Mouse (Mus musculus): Measurements from ENCODE around the gene Tnfsf10.
"Not testable (repeated sequence)": the region's sequence is repeated elsewhere in the genome, so short reads cannot be mapped to it uniquely, and the experiment has no call there.

The Tnfsf10 gene

DNA sequence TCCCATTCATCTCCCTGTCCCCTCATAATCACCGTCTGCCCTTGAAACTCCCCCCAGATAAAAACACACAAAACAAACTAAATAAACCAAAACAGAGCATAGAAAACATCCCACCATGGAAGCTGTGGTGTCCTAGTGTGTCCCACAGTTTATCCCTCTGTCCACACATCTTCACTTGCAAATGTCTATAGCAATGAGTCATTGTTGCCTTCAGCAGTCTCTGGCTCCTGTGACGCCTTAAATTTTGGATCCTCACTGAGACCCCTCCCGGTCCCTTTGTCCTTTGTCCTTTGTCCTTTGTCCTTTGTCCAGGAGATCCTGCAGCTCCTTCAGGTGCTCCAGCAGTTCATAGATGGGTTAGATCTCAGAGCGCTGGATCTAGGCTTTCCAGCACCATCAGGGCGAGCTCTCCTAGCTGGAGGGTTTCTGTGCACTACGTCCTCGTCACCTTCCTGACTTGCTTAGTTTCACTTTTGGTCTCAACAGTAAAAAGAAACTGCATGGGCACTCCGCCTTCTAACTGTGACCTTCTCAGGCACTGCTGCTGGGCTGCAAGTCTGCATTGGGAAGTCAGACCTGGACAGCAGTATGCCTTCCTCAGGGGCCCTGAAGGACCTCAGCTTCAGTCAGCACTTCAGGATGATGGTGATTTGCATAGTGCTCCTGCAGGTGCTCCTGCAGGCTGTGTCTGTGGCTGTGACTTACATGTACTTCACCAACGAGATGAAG lies at the start of gene Tnfsf10:
Tnfsf10 (plus strand) TSS at position 470 of the 729 bp plus-strand sequence.
- DNase-seq (ENCODE audit: low spot score): no peak

DNA sequence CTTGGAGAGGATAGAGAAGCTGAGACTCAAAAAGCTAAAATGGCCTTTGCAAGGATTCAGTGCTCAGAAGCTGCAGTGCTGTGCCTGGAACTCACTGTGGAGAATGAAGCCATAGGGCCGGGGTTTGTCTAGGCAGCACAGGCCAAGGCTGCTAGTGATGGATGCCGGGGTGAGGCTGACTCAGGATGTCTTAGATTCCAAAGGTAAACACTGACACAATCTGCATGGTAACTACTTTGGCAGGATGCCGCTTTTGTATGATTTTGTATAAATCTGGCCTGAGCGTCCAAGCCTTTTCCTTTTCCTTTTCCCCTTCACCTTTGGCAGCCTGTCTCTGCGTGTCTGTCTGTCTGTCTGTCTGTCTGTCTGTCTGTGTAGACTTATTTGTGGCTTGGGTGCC lies 49.5 kb upstream of the Tnfsf10 start:
- no peak for DNase-seq (ENCODE audit: low spot score)

DNA sequence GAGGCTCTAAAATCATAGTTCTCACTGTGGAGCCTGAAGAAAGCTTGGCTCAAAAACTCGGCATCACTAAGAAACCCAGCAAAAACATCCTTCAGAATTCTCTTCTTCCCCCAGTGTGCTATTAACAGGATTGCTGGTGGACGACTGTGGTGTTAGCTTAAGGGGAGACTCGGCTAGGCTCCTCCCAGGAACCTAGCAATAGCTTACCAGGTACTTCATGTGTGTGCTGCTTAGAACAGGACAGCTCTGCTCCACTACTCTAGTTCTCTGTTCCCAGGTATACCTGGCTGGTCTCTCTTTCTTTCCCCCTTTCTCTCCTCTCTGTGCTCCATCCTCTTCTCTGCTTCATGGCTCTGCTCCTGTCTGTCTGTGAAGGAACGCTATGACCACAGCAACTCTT lies 48.9 kb upstream of the Tnfsf10 start:
- no peak for DNase-seq (ENCODE audit: low spot score)

DNA sequence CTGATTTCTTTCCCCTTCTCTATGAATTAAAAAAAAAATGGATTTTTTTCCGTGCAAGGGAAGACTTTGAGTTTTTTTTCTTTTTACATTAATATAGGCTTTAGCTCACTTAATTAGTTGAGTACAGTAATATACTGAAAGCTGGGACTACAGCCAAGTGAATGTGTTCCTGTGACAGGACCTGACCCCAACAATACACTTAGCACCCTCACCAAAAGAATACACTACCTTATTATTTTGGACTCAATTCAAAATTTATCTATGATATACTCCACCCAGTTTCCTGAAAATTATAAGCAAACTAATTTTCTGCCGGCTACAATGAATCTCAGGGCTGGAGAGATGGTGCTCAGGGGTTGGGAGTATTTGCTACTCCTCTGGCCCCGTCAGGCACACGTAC lies 47.7 kb upstream of the Tnfsf10 start:
- DNase-seq (ENCODE audit: low spot score): no peak

DNA sequence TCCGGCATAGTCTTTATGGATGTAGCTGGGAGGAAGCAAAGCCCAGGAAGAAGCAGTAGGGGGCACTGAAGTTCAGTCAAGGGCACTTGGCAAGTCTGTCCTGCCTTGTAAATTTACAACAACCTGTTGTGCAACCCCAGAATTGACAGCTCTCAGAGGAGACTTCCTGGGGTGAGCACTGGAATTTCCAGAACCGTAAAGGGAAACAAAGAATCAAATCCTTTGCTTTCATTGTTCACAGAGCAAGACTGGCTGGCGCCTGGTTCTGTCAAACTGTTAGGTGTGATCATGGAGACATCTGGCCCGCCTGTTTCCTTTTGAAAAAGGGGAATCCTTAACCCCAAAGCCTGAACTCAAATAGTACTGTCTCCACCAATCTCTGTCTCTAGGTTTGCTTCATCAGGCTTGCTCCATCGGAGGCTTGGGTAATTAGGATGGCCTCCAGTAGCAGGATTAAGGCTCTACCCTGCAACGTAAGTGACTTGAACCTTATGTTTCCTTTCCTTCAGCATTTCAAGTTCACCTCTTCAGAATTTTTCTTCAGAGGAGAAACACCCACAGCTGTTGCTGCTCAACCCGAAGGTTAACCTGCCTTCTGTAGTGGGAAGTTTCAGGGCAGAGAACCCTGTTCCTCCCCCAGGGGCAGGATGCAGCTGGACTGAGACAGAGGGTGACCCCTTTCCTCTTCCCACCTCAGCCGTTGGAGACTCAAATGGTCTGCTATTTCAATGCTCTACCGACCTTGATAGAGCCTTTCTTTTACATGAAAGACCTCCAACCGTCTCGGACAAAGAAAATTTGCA lies 46.5 kb upstream of the Tnfsf10 start:
- DNase-seq (ENCODE audit: low spot score): peak; percentile 32

DNA sequence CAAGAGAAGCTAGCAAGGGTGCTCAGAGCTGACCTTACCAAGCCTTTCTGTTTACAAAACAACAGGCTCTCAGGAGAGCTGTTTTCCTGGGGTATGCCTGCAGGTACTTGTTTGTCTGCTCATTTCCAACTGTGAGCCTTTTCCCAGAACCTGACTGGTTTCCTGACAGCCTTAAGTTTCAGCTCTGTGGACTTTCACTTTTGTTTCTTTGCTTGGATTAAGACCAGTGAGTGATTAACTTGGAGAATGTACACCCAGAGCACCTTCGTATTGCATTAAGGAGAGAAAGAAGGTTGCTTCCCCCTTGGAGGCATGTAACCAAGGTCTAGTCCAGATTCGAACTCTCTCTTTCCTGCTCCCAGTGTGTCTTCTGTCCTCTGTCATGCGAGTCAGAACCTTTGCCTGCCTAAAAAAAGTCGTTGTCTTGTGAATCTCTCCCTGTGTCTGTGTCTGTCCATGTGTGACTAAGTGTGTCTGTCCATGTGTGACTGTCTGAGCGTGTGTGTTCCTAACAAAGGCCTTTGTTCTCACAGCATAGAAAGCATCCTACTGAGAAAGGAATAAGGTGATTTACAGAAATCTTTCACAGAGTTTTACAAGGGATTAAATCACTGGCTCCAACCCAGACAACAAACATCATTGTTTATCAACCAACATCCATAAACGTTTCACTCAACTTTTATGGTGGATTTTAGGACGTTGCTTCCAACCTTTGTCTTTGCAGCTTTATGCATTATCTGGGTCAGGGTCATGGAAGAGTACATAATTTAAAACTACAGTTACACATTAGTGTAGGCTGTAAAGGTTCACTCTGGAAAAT lies 43.7 kb upstream of the Tnfsf10 start:
- peak; percentile 40 for DNase-seq (ENCODE audit: low spot score)

DNA sequence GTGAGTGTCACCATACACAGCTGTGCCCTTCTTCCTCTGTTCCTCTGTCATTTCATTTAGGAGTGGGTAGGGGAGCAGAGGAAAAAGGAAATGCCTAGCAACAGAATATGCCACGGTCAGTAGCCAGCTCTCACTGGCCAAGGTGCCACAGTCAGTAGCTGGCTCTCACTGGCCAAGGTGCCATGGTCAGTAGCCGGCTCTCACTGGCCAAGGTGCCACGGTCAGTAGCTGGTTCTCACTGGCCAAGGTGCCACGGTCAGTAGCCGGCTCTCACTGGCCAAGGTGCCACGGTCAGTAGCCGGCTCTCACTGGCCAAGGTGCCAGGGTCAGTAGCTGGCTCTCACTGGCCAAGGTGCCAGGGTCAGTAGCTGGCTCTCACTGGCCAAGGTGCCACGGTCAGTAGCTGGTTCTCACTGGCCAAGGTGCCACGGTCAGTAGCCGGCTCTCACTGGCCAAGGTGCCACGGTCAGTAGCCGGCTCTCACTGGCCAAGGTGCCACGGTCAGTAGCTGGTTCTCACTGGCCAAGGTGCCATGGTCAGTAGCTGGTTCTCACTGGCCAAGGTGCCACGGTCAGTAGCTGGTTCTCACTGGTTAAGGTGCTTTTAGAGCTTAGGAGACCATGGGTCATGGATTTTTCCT lies 37.4 kb upstream of the Tnfsf10 start:
- DNase-seq (ENCODE audit: low spot score): not testable (repeated sequence)

DNA sequence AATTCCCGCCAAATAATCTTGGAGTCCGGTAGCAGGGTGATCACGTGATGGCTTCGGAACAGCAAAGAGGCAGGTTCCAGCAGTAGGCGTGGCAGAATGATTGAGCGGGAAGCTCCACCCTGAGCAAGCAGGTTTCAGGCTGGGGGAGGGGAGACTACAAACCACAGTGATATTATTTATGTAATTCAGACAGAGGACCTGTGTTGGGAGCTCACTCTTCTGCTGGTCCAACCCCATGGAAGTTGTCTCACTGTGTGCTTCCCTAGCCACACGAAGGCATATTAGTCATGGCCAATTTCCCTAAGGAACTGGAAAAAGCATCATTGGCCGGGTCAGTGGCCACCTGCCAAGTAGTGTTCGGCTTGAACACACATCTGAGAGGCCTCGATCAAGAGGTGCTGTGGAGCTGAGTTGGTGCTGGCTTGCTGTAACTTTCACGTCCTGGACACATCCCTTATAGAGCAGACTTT lies 36.5 kb upstream of the Tnfsf10 start:
- DNase-seq (ENCODE audit: low spot score): no peak

DNA sequence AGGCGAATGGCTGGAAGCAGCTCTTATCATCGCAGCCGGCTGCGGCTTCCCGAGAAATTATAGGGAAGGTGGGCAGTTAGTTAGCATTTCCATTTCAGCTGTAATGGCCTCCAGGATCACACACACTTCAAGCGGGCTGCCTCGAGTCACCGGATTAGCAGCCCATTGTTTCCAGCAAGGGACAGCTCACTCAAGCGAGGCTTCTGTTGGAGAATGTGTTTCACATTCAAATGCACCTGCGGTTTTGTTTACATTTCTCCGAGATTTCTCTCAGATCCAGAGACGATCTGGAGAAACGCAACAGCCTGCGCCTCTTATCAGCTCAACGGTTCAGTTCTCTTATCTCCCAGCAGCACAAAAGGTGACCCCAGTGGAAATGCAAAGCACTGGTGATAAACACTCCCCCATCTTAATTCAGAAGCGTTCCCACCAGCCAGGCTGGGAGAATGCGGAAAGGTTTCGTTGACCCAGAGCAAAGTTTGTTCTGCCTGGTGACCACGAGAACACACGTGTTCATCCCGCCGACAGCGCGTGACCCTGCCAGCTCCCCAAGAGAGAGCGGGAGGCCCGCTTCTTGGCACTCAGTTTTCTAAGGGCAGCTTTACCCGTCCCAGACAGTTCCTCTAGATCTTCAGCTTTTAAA lies 33.6 kb upstream of the Tnfsf10 start:
- DNase-seq (ENCODE audit: low spot score): peak; percentile 56

DNA sequence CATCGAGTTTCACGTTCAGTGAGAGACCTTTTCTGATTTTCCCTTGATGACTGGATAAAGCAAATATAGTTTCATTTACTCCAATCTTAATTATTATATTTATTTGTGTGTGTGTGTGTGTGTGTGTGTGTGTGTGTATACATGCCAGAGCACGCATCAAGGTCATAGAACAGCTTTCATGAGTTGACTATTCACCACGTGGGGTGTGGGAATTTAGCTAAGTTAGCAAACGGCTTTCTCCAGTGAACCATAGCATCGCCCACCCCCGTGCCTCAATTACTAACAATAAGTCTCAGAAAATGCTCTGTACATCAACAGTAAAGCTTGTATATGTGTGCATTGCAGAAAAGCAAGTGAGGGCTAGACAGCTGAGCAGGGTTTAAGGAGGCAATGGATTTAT lies 33.0 kb upstream of the Tnfsf10 start:
- DNase-seq (ENCODE audit: low spot score): no peak

DNA sequence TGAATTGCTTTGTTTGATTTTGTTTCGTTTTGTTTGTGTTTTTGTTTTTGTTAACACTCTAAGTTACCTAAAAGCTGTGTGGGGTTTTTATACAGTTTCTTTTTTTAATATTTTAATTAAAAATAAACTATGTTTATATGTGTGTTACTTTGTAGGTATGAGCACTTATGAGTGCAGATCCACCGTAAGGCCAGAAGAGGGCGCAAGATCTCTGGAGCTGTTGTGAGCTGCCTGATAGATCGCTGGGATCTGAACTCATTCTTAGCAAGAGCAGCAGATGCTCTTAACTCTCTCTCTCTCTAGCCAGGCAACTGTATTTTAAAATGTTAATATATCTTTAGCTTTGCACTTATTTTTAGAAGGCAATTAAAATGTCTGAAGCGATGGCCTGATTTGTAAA lies 32.6 kb upstream of the Tnfsf10 start:
- no peak for DNase-seq (ENCODE audit: low spot score)

DNA sequence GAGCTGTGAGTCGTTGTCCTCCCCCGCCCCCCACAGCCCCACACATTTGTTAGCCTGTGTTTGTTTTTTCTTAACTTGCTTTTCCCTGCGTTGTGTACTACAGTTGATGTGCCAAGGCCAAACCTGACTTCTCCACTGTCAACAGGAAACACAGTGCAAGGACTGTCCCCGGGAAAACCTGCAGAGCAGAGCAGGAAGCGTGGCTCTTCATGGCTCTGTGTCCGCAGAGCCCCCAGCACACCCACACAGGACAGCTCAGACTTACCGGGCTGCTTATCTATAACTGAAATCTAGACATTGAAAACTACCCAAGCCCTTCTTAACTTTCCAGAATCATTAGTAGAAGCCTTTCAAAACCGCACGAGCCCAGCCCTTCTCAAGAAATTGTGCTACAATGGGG lies 31.8 kb upstream of the Tnfsf10 start:
- no peak for DNase-seq (ENCODE audit: low spot score)

DNA sequence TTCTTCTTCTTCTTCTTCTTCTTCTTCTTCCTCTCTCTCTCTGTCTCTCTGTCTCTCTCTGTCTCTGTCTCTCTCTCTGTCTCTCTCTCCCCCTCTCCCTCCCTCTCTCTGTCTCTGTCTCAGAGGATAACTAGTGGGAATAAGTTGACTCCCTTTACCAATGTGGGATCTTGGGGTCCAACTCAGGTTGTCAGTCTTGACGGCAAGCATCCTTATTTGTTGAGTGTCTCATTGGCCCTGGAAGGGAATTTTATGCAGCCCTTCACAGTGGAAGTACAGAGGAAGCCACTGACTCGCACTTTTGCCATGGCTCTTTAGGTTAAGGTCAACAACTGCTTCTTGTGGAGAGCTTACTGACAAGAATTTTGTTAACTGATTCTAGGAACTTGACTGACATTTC lies 28.5 kb upstream of the Tnfsf10 start:
- DNase-seq (ENCODE audit: low spot score): no peak

DNA sequence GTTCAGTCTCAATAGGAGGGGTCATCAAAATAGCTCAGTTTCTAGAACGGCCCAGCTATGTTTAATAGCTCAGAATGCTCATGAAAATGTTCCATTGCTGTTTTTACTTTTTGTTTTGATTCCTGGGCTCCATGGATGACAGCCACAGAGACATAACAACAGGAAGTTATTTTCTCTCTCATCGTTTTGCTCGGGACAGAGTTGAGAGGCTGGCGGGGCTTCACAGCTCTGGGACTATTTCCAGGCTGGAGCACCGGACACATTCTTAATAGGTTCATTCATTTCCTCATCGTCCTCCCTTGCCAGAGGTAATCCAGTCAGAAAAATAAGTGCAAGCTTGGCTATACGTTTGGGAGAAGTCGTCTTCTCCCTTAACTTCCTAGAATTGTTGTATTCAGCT lies 27.9 kb upstream of the Tnfsf10 start:
- DNase-seq (ENCODE audit: low spot score): no peak

DNA sequence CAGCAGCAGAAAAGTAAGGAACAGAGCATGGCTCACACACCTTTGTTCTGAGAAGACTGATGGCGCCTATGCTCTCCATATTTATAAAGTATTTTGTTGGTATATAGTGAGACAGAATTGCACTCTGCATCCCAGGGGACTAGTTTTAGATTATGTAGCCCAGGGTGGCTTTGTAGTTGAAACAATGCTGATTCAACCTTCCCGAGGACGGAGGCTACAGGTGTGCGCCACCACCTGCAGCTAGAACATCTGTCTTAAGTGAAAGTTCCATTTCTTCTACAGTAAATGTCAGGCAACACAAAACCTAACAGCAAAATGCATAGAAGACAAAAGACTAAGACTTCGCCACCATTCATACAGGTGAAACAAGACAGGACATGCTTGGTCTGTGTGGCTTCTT lies 26.5 kb upstream of the Tnfsf10 start:
- no peak for DNase-seq (ENCODE audit: low spot score)

DNA sequence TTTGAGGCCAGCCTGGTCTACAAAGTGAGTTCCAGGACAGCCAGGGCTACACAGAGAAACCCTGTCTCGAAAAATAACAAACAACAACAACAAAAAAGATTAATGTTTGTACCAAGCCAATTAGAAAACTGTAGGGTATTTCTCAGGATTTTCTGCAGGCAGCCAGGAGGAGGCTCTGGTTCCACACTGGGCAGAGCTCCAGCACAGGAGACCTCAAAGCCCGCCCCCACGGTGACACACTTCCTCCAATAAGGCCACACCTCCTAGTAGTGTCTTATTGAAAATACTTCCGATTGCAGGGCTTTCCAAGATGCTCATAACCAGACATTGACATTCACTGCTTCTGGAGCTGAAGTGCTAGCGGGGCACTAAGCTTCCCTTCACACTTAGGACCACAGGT lies 25.9 kb upstream of the Tnfsf10 start:
- DNase-seq (ENCODE audit: low spot score): not testable (repeated sequence)

DNA sequence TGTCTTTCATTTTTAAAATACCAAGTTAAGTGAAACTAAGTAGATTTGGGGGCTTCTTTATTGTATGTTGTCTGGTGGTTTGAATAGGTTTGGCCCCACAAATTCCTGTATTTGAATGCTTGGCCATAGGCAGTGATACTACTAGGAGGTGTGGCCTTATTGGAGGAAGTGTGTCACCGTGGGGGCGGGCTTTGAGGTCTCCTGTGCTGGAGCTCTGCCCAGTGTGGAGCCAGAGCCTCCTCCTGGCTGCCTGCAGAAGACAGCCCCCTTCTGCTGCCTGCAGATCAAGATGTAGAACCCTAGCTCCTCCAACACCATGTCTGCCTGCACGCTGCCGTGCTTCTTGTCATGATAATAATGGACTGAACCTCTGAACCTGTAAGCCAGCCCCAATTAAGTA lies 25.4 kb upstream of the Tnfsf10 start:
- not testable (repeated sequence) for DNase-seq (ENCODE audit: low spot score)

DNA sequence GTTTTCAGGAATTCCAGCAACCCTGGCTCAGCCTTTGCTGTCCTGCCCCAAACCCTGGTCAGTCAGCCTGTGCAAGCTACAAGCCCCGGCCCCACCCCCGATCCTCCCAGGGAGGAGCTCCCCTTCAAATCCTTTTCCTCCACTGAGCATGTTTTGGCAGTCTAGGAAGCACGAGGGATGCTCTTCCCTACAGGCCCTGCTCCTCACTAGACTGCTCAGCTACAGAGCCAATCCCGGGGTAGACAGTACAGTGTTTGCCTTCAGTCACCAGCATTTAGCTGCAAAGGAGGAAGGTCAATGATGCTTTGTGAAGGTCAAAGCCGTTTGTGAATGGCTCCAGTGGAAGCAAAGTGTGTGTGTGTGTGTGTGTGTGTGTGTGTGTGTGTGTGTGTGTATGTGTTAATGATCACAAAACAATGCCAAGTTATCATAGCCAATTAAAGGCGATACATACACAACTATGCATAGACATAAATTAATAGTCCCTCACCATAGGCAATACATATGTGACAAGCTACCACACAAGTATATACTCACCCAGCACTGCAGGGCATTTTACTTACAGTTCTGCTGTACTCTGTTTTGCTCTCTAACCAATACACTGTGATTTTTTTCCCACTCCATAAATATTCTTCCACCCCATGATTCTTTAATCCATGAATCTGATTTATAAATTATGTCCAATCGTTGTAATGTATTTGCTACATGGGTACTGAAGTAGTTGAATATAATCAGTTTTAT lies 23.0 kb upstream of the Tnfsf10 start:
- DNase-seq (ENCODE audit: low spot score): no peak

DNA sequence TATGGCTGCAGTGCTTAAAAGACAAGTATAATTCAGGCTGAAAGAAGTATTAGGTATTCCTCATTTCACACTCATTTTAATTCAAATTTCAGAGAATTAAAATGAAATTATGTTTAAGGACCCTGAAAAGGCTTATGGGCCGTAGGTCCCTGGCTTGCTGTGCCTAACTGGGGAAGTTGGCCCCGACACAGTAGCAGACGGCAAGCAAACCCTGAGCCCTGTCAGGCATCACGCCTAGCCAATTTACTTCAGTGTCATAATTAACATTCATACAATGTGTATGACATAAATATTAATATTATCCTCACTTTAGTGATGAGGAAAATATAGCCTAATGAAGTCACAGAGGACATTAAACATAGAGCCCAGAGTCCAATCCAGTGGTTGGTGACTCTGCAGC lies 16.4 kb upstream of the Tnfsf10 start:
- no peak for DNase-seq (ENCODE audit: low spot score)

DNA sequence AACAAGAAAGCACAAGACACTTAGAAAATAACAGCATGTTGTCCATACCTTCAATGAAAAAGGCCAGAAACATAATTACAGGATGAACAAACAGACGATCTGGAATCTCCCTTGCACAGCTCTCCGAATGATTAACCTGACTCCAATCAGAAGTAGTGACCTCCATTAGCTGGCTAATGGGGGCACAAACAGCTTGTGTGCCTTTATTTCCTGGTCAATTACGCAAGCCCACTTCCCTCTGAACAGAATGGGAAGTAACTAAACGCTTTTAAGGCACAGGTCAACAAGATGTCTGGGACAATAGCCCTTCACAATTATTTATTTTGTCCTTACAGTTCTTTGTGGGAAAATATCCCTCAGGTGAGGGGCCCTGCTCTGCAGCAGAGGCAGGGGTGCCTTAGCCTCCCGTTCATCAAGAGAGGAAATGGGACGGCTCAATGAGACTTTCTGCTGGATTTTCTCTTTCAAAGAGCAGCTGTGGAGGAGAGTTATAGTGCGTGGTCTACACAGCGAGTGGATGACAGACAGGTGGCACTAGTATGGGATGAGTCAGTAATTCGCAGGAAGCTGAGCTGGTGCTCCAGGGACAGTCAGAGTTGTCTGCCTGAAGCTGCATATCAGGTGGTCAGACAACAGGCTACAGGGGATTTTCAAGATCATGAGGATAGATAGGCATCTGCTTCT lies 14.3 kb upstream of the Tnfsf10 start:
- DNase-seq (ENCODE audit: low spot score): no peak

Measured in embryo, embryonic 10.5 days (tissue).